Mouse (Mus musculus): ENCODE measurements around the gene Rasgef1a. TPM values are rescaled to one million over a fixed set of nuclear protein-coding genes. Genes with fewer than 3 reads are reported as not detected.

Gene Rasgef1a
- total and polyA plus RNA-seq, 2 experiments from 2014 or later, result 6.5 to 14.3 TPM

- TF ChIP-seq CTCF (IDR thresholded peaks at IDR 0.05; ENCODE audit: low read depth), result no peak
- ATAC-seq (no peak), DNase-seq (ENCODE audit: low spot score) (no peak)
- Histone ChIP-seq H3K27ac (no peak overlapping the region), H3K27me3 (ENCODE audit: insufficient read depth, low read length) (no peaks in the 10 kb centered on the region), H3K36me3 (ENCODE audit: insufficient read depth, low read length) (no peaks in the 10 kb centered on the region), H3K9ac (replicated peaks; ENCODE audit: low read length) (no peak overlapping the region), H3K4me3 (ENCODE audit: low read length) (no peak overlapping the region), H3K4me1 (ENCODE audit: insufficient read depth, low read length) (no peaks in the 10 kb centered on the region), H3K9me3 (ENCODE audit: low read length) (no peaks in the 10 kb centered on the region), H3K4me2 (ENCODE audit: low read depth, low read length) (no peak overlapping the region)
- WGBS, result 89% methylated on average over 8 of the region's 8 CpGs
Measured at GRCm38 (mm10) chr6:118084596-118084995, 73.4 kb downstream of the Rasgef1a start.

GRCm38 (mm10) chr6:118087955-118088354 is 76.7 kb downstream of the Rasgef1a start:
- Histone ChIP-seq H3K4me2 (ENCODE audit: low read depth, low read length) (no peak overlapping the region), H3K36me3 (ENCODE audit: insufficient read depth, low read length) (no peaks in the 10 kb centered on the region), H3K4me1 (ENCODE audit: insufficient read depth, low read length) (no peaks in the 10 kb centered on the region), H3K4me3 (ENCODE audit: low read length) (no peak overlapping the region), H3K27ac (no peak overlapping the region), H3K27me3 (ENCODE audit: insufficient read depth, low read length) (no peaks in the 10 kb centered on the region), H3K9me3 (ENCODE audit: low read length) (no peaks in the 10 kb centered on the region), H3K9ac (replicated peaks; ENCODE audit: low read length) (no peak overlapping the region)
- no peak for DNase-seq (ENCODE audit: low spot score)
- 64% methylated on average over 8 of the region's 8 CpGs for WGBS
- ATAC-seq, result no peak
- TF ChIP-seq CTCF (IDR thresholded peaks at IDR 0.05; ENCODE audit: low read depth), result peak; percentile 46

GRCm38 (mm10) chr6:118088750-118089440 is 77.7 kb downstream of the Rasgef1a start:
- H3K4me2 ChIP-seq (ENCODE audit: low read depth, low read length), result no peak overlapping the region
- H3K4me3 ChIP-seq (ENCODE audit: low read length), result no peak overlapping the region
- DNase-seq (ENCODE audit: low spot score), result no peak
- TF ChIP-seq CTCF (IDR thresholded peaks at IDR 0.05; ENCODE audit: low read depth), result no peak
- no peaks in the 10 kb centered on the region for H3K27me3 ChIP-seq (ENCODE audit: insufficient read depth, low read length)
- H3K9ac ChIP-seq (replicated peaks; ENCODE audit: low read length), result no peak overlapping the region
- H3K9me3 ChIP-seq (ENCODE audit: low read length), result no peaks in the 10 kb centered on the region
- 63% methylated on average over 17 of the region's 17 CpGs for WGBS
- H3K4me1 ChIP-seq (ENCODE audit: insufficient read depth, low read length), result no peaks in the 10 kb centered on the region
- no peak overlapping the region for H3K27ac ChIP-seq
- H3K36me3 ChIP-seq (ENCODE audit: insufficient read depth, low read length), result no peaks in the 10 kb centered on the region
- ATAC-seq, result no peak

GRCm38 (mm10) chr6:118090827-118091226 is 79.6 kb downstream of the Rasgef1a start:
- WGBS, result 72% methylated on average over 9 of the region's 9 CpGs
- Histone ChIP-seq H3K4me1 (ENCODE audit: insufficient read depth, low read length) (no peaks in the 10 kb centered on the region), H3K36me3 (ENCODE audit: insufficient read depth, low read length) (no peaks in the 10 kb centered on the region), H3K27ac (no peak overlapping the region), H3K9me3 (ENCODE audit: low read length) (no peaks in the 10 kb centered on the region), H3K9ac (replicated peaks; ENCODE audit: low read length) (no peak overlapping the region), H3K27me3 (ENCODE audit: insufficient read depth, low read length) (no peaks in the 10 kb centered on the region), H3K4me3 (ENCODE audit: low read length) (no peak overlapping the region), H3K4me2 (ENCODE audit: low read depth, low read length) (no peak overlapping the region)
- DNase-seq (ENCODE audit: low spot score) (no peak), ATAC-seq (no peak)
- TF ChIP-seq CTCF (IDR thresholded peaks at IDR 0.05; ENCODE audit: low read depth), result no peak

- ATAC-seq (no peak), DNase-seq (ENCODE audit: low spot score) (no peak)
- Histone ChIP-seq H3K36me3 (ENCODE audit: insufficient read depth, low read length) (no peaks in the 10 kb centered on the region), H3K4me2 (ENCODE audit: low read depth, low read length) (no peak overlapping the region), H3K27me3 (ENCODE audit: insufficient read depth, low read length) (no peaks in the 10 kb centered on the region), H3K27ac (no peak overlapping the region), H3K9me3 (ENCODE audit: low read length) (no peaks in the 10 kb centered on the region), H3K4me1 (ENCODE audit: insufficient read depth, low read length) (no peaks in the 10 kb centered on the region), H3K9ac (replicated peaks; ENCODE audit: low read length) (no peak overlapping the region), H3K4me3 (ENCODE audit: low read length) (no peak overlapping the region)
- TF ChIP-seq CTCF (IDR thresholded peaks at IDR 0.05; ENCODE audit: low read depth), result no peak
- WGBS, result 83% methylated on average over 8 of the region's 8 CpGs
Measured at GRCm38 (mm10) chr6:118097765-118098365, 86.6 kb downstream of the Rasgef1a start.

GRCm38 (mm10) chr6:118099311-118099802 is 88.1 kb downstream of the Rasgef1a start:
- ATAC-seq (peak; percentile 74), DNase-seq (ENCODE audit: low spot score) (peak; percentile 70)
- H3K4me2 ChIP-seq (ENCODE audit: low read depth, low read length), result no peak overlapping the region
- no peaks in the 10 kb centered on the region for H3K9me3 ChIP-seq (ENCODE audit: low read length)
- no peaks in the 10 kb centered on the region for H3K4me1 ChIP-seq (ENCODE audit: insufficient read depth, low read length)
- no peak overlapping the region for H3K9ac ChIP-seq (replicated peaks; ENCODE audit: low read length)
- H3K27ac ChIP-seq, result no peak overlapping the region
- WGBS, result 37% methylated on average over 2 of the region's 2 CpGs
- H3K4me3 ChIP-seq (ENCODE audit: low read length), result no peak overlapping the region
- TF ChIP-seq CTCF (IDR thresholded peaks at IDR 0.05; ENCODE audit: low read depth), result peak; percentile 73
- H3K27me3 ChIP-seq (ENCODE audit: insufficient read depth, low read length), result no peaks in the 10 kb centered on the region
- no peaks in the 10 kb centered on the region for H3K36me3 ChIP-seq (ENCODE audit: insufficient read depth, low read length)

GRCm38 (mm10) chr6:118111810-118112209 is 100.6 kb downstream of the Rasgef1a start:
- no peak overlapping the region for H3K9ac ChIP-seq (replicated peaks; ENCODE audit: low read length)
- H3K4me2 ChIP-seq (ENCODE audit: low read depth, low read length), result no peak overlapping the region
- H3K4me3 ChIP-seq (ENCODE audit: low read length), result no peak overlapping the region
- H3K27ac ChIP-seq, result no peak overlapping the region
- ATAC-seq (no peak), DNase-seq (ENCODE audit: low spot score) (no peak)
- no peaks in the 10 kb centered on the region for H3K27me3 ChIP-seq (ENCODE audit: insufficient read depth, low read length)
- WGBS, result 68% methylated on average over 1 of the region's 1 CpGs
- no peaks in the 10 kb centered on the region for H3K4me1 ChIP-seq (ENCODE audit: insufficient read depth, low read length)
- H3K36me3 ChIP-seq (ENCODE audit: insufficient read depth, low read length), result peaks cover 18% of the 10 kb centered on the region; the same call in 1 of the 2 replicates
- peak; percentile 47 for TF ChIP-seq CTCF (IDR thresholded peaks at IDR 0.05; ENCODE audit: low read depth)
- no peaks in the 10 kb centered on the region for H3K9me3 ChIP-seq (ENCODE audit: low read length)

Data from hindbrain, postnatal 0 days (tissue).